Mouse (Mus musculus) adrenal gland, adult (tissue): ENCODE measurements around the gene Jazf1.

Experiments used
- DNase-seq, 2 experiments: peaks; one replicate each; pipeline ENCODE4 v3.0.0; 2022 to 2023; ENCODE audit warnings: low spot score in 1 of 2; ENCODE audit not compliant: inconsistent age in 2 of 2

Gene Jazf1

GRCm38 (mm10) chr6:52917471-52917870, 151.0 kb downstream of the Jazf1 start:
- DNase-seq: no peak

GRCm38 (mm10) chr6:52916836-52917376, 151.5 kb downstream of the Jazf1 start:
- no peak for DNase-seq

DNA sequence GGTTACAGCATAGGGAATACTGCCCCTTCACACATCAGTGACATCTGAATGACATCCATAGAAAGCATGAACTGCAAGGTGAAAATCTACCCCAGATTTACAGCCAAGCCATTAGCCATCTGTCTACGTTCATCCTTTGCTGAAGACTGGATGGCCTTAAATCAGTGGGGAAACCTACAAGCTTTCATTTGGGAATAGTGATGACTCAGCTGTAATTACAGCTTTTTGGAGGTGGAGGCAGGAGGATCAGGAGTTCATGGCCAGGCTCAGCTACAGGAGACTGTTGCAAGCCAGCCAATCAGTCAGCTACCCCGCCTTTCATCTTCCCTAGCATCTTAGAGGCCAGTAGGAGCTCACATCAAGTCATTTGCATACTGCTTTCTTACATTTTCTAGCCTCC, 153.5 kb downstream of the Jazf1 start:
- DNase-seq: no peak

DNA sequence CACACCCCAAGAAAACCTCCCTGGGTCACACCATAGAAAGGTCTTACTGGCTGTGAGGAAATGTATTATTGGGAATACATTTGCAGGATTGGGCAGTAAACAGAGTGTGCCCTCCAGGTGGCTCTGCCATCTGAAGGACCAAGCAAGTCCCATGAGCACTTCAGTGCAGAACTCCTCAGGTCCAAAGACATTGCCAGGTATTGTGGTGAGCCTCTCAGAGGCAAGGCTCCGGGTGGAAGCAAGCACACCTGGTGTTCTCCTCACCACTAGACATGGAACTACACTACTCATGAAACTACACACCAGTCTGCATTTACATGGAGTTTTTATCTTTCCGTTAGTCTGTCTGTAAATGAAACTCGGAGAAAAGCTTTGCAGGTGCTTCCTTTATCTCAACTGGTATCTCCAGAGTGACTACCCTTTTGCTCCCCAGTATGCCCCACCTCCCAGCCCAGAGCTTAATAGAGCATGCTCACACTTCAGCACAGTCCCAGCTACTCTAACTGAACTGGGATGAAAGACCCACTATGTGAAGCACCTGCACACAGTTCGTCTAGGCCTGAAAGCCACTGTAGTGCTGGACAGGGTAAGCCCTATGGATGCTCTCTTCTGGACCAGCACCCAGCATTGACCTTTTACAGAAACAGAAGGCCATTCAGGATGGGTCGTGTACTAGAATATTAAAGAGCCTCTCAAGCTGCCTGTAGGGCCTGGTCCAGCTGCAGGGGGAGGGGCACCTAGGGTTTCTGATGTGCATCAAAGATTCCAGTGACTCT, 156.1 kb downstream of the Jazf1 start:
- DNase-seq: no peak

DNA sequence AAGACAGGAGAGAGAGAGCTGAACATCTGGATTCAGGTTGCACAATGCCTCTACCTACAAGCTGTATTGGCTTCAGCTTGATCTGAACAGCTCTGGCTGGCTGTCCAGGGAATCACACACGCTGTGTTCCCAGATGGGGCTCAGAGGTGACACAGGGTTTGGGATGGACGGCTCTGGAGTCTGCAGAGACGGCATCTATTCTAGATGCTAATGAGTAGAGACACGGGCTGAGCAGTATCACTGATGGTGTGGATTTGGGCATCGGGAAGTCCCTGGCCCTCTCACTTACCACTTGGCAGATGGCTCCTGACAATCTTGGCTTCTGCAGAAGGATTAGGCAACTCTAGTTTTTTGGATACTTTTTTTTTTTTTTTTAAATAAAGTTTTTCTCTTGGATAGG, 161.6 kb downstream of the Jazf1 start:
- DNase-seq: no peak

DNA sequence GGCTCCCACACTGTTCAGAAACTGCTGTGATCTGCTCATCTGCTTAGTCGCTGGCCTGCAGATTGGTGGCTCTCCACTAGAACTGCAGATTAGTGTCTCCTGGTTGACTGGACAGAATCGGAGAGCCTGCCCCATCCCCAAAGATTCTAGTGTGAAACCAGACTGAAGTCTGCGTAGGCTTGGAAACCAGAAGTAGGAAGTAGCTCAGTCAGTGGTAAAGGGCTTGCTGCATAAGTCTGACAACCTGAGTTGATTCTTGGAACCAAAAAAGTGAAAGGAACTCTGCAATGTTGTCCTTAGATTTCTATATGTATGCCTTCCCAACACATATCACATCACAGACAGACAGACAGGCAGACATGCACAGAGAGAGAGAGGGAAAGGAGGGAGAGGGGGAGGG, 163.3 kb downstream of the Jazf1 start:
- DNase-seq: no peak

DNA sequence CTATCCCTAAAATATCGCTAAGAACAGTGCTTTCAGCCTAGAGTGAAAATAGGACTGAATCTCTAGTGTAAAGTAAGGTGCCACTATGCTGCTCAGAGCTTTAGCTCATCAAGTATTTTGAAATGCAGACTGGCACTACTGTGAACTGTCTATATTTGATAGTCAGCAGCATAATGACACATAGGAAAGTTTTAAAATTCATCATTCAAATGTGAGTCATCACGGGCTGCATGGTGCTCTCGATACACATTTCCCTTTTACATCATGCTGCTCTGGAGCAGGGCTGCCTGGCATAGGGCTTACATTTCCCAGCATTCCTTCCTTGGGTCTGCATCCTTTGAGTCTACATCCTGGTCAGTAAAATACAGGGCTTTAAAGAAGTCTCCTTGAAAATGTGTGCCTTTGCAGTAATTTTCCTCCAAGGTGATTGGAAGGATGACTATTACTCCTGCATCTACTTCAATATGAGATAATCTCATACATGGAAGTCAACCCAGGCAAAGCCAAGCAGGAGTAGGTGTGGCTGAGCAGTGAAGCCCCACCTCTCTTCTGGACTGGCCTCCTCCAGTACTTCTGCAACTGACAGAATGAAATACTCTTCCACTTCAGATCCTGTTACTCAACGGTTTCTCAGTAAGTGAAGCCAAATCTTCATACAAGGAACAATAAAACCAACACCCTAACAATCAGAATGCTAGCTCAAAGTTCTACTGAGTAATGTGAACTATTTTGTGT, 165.0 kb downstream of the Jazf1 start:
- peak in 1 of 2 experiments; percentile 79 for DNase-seq

DNA sequence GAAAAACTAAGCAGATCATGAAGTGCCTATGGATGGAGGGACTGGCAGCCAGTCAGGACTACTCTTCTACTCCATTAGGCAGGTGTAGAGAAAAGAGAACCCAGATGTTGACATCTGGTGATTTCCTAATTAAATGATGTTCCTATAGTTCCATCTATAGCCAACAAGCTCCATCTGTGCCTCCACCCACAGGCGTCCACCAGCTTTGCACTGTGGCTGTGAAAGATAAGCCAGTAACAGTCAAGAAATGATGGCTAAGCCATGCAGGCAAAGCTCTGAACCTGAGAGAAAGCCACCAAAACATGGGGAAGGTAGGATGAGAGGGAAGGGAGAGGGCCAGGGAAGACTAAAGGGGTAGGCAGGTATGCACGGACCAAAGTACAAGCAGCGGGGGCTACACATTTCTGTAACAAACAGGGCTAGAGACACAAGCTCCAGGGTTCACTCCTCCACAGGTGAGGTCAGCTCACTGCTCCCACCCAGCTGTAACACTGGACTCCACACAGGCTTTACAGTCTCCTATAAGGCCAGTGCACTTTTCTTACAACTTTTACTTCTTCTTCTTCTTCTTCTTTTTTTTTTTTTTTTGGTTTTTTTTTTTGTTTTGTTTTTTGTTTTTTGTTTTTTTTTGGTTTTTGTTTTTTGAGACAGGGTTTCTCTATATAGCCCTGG, 168.7 kb downstream of the Jazf1 start:
- no peak for DNase-seq

- peak in 1 of 2 experiments; percentile 82 for DNase-seq
Measured at GRCm38 (mm10) chr6:52895075-52895474, 173.4 kb downstream of the Jazf1 start.

DNA sequence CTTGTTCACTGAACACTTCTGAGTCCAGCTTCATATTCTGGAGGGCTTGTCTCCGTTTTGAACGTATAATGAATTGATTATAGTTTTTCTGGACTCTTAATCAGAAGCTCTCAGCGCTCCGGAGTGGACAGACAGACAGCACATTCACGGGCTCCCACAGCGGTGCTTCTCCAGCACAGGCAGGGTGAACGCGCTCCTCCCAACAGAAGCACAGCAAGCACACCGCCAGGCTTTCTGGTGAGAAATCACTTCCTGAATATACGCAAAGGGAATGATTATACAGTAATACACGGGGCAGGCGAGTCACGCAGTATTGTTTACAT, 174.0 kb downstream of the Jazf1 start:
- DNase-seq: no peak

DNA sequence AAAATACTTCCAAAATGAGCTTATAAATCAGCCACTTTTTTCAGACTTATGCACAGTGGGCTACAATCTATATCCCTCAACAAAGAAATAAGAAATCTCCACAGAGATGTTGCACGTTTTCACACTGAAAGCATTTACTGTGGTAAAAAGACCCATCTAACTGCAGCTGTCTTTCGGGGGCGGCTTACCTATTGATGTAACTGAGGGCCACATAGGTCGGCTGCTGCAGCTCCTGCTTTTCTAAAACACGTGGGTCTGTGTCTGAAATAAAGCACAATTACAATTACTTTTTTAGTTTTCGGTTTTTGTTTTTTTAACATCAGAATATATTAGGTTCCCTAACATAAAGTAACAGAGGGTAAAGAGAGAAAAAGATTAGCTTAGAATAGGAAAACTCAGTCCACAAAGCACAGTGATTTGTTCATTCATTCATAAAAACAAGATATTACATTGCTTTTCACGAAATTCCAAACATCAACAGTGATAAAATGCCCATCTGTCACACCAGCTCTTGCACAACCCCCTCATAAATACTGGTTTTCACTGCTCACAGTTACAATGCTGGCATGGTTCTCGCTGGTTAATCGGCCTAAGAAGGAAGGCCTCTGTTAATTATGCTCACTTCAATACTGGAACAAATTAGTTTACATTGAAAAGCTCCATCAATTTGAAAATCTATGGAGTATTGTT, 174.5 kb downstream of the Jazf1 start:
- peak in 1 of 2 experiments; percentile 75 for DNase-seq

DNA sequence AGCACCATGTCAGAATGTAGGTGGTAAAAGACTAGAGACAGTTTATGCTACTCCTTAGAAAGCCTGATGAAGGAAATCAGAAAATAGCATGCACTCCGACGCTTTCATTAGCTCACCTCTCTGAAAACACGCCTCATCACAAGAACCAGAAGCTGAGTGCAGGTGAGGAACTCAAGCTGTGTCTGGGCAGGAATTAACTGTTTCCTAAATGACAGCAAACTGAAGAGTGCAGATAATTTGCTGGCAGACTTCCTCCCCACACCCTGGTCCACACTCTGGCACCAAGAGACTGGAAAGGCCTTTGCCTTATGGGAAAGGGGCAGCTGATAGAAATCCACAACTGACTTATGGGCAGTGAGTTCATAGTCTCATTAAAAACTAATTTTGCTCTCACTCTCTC, 175.5 kb downstream of the Jazf1 start:
- no peak for DNase-seq

- peak in 1 of 2 experiments; percentile 64 for DNase-seq
Measured at GRCm38 (mm10) chr6:52887541-52888203, 180.8 kb downstream of the Jazf1 start.

GRCm38 (mm10) chr6:52883773-52884172, 184.7 kb downstream of the Jazf1 start:
- DNase-seq: no peak

DNA sequence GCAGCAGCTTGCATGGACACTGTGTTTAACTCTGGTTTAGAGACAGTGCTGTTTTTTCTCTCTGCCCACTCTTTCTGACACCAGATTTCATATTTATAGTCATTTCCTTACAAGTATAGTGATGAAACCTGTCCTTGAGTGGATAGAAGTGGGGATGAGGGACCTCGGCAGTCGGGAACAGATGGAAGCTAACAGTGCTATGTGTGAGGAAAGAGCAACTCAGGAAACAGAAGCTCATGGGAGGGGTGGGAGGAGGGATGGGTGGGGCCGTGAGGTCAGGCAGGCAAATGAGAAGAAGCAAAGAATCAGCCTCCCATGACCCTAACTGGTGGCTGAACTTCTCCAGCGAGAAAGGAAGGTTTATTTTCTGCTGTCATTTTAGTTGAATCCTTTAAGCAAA, 191.3 kb downstream of the Jazf1 start:
- no peak for DNase-seq

DNA sequence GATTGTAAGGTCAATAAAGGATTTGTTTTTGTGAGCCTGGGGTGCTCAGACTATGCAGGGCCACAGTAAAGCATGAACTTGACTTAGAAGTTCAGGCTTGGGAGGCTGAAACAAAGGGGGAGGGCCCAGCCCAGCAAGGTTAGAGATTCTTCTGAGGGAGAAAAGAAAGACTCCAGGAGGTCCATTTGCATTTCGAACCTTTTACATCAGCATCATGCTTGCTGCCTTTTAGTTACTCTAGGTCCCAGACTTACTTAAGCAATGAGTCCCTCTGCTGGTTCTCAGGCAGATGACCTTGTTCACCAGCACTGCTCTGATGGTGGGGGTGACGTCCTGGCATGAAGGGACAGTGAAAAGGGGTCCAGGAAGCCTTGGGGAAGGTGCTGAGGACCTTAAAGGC, 197.1 kb downstream of the Jazf1 start:
- no peak for DNase-seq

DNA sequence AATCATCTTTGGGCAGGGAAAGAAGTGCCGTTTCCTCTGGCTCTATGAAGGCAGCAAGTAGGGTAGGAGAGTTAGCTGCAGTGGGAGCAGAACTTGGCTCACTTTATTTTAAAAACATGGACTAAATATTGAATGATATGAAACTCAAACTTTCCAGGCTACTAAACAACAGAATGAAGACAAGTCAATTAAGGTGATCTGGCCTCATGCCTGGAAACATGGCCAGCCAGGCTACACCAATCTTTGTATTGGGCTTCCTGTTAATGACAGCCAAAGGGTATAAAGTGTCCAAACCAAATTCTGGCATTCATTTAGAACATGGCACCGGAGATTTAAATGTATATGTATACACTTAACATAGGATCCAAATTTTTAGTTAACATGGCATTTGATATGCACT, 199.2 kb downstream of the Jazf1 start:
- DNase-seq: no peak

- DNase-seq: no peak
Measured at GRCm38 (mm10) chr6:52868352-52868751, 200.1 kb downstream of the Jazf1 start.

GRCm38 (mm10) chr6:52861928-52862327, 206.5 kb downstream of the Jazf1 start:
- no peak for DNase-seq

- DNase-seq: peak in 1 of 2 experiments; percentile 37
Measured at GRCm38 (mm10) chr6:52861186-52861820, 207.1 kb downstream of the Jazf1 start.
